Mouse (Mus musculus) E14TG2a.4 (cell line): ENCODE measurements at regions not wholly inside any gene's neighbourhood (a gene's known extent, or its start where the extent isn't known, plus 50 kb on each side); places are given as distances from the start of the nearest gene placed in this dataset.

ENCODE experiments used
- CTCF ChIP-seq: conservative IDR thresholded peaks from 2 replicates; pipeline ENCODE4 v1.5.1; 2014; ENCODE audit warnings: low read length
- NANOG ChIP-seq: IDR thresholded peaks from 2 replicates; pipeline ENCODE4 v1.6.1; 2014; ENCODE audit warnings: borderline replicate concordance, low read length, mixed read lengths
- POU5F1 ChIP-seq: IDR thresholded peaks from 2 replicates; pipeline ENCODE4 v1.6.1; 2014; ENCODE audit warnings: low read length, borderline replicate concordance

- TF ChIP-seq CTCF (no peak), POU5F1 (no peak), NANOG (no peak)
These were observed 54.0 kb upstream of the Zfp217 start for GRCm38 (mm10) chr2:170201816-170202371.
